Comparison of ENCODE assay signal across 8 mouse cellular contexts in the genomic region with DNA sequence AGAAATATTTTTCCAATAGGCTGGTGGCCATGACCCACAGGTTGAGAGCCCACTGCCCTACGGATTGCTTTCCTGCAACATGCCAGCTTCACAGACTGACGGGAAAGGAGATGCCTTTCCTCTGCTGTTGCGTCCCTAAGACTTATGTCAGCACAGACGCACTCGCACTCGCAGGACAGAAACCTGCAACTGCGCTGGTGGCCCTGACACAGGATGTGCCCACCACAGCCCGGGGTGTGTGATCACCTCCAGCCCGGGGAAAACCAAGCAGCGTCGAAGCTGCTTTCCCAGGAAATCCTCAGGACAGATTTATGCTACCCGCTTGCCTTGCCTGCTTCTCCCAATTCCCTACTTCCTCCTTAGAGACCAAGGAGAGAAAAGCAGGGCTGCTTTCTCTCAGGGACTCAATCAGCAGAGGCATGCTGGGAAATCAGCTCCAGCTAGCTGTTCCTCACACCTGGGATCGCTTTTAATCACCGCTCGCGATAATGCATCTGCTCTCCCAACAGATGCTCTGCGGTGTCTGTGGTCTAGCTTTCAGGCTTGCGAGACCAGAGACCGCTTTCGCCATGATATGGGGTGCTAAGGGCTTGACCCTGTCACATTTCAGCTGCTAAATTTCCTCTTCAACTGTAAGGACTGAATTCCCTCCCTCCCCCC. TPM values are rescaled to one million over a fixed set of nuclear protein-coding genes. Genes with fewer than 3 reads are reported as not detected.
A peak's percentile ranks its signal among the peaks of the same experiment; 100 is the strongest.
DNase-seq lines count a peak whose midpoint lies in the region; ATAC-seq and TF ChIP-seq lines count a peak whose summit lies in the region.

No protein-coding gene starts in this region.

- no peaks in the 10 kb centered on the region for H3K27me3 ChIP-seq in lung, postnatal 0 days (replicated peaks; ENCODE audit: insufficient read depth, low read length)
- H3K27me3 ChIP-seq in intestine, postnatal 0 days (replicated peaks; ENCODE audit: control insufficient read depth, insufficient read depth, low read length): no peaks in the 10 kb centered on the region
- H3K27me3 ChIP-seq in neural tube, embryonic 13.5 days: no peaks in the 10 kb centered on the region

- no peaks in the 10 kb centered on the region for H3K9me3 ChIP-seq in lung, postnatal 0 days (ENCODE audit: low read length)
- no peaks in the 10 kb centered on the region for H3K9me3 ChIP-seq in intestine, postnatal 0 days (ENCODE audit: control insufficient read depth)
- 0 out of 2 replicates have a peak, but pooled peaks cover 5% of the 10 kb centered on the region for H3K9me3 ChIP-seq in neural tube, embryonic 13.5 days

- no peaks in the 10 kb centered on the region for H3K4me1 ChIP-seq in lung, postnatal 0 days (ENCODE audit: insufficient read depth, low read depth, low read length)
- no peaks in the 10 kb centered on the region for H3K4me1 ChIP-seq in intestine, postnatal 0 days (replicated peaks; ENCODE audit: control insufficient read depth, insufficient read depth, low read length)
- peaks cover 26% of the 10 kb centered on the region for H3K4me1 ChIP-seq in neural tube, embryonic 13.5 days (replicated peaks)

- no peak for DNase-seq in cerebellum, postnatal 4 days (ENCODE audit: low spot score in 2 of 2)
- peak; percentile 31 for DNase-seq in lung, postnatal 0 days (ENCODE audit: low spot score)
- DNase-seq in lung, postnatal 14 days: no peak
- no peak for DNase-seq in gastrocnemius, postnatal 4 days (ENCODE audit: low spot score in 2 of 2)
- DNase-seq in cerebellum, adult 11-12 months: no peak

- WGBS in lung, postnatal 0 days: 12% methylated on average over 20 of the region's 20 CpGs
- WGBS in intestine, postnatal 0 days: 26% methylated on average over 20 of the region's 20 CpGs
- 24% methylated on average over 20 of the region's 20 CpGs for WGBS in neural tube, embryonic 13.5 days

- H3K27ac ChIP-seq in lung, postnatal 0 days (ENCODE audit: low read length): no peak overlapping the region
- H3K27ac ChIP-seq in intestine, postnatal 0 days (ENCODE audit: low read depth, low read length): no peak overlapping the region
- peak overlapping the region; percentile 85 for H3K27ac ChIP-seq in neural tube, embryonic 13.5 days (replicated peaks)

- ATAC-seq in cerebellum, adult (ENCODE audit: insufficient number of reproducible peaks, low FRiP score, low TSS enrichment): 0 out of 2 replicates have a peak, but pooled peaks have one; percentile 20
- no peak for ATAC-seq in lung, postnatal 0 days
- no peak for ATAC-seq in intestine, postnatal 0 days
- ATAC-seq in neural tube, embryonic 13.5 days (ENCODE audit: low read depth): peak; percentile 70

- H3K4me2 ChIP-seq in lung, postnatal 0 days (replicated peaks; ENCODE audit: low read depth, low read length): peak overlapping the region; percentile 53
- peak overlapping the region; percentile 42 for H3K4me2 ChIP-seq in intestine, postnatal 0 days (replicated peaks; ENCODE audit: low read depth)
- H3K4me2 ChIP-seq in neural tube, embryonic 13.5 days: peak overlapping the region; percentile 54

- no peak for TF ChIP-seq CTCF in lung, postnatal 0 days (IDR thresholded peaks at IDR 0.05)
- TF ChIP-seq CTCF in intestine, postnatal 0 days (IDR thresholded peaks at IDR 0.05; ENCODE audit: low read depth): no peak

- H3K9ac ChIP-seq in lung, postnatal 0 days (replicated peaks; ENCODE audit: low read depth): 0 out of 2 replicates have a peak overlapping the region, but pooled peaks have one; percentile 19
- no peak overlapping the region for H3K9ac ChIP-seq in intestine, postnatal 0 days (ENCODE audit: low read depth, low read length)
- peak overlapping the region; percentile 65 for H3K9ac ChIP-seq in neural tube, embryonic 13.5 days

- peak overlapping the region; percentile 12; the same call in 1 of the 2 replicates for H3K4me3 ChIP-seq in lung, postnatal 0 days (ENCODE audit: low read depth, low read length)
- peak overlapping the region; percentile 13 for H3K4me3 ChIP-seq in intestine, postnatal 0 days (ENCODE audit: low read depth, low read length)
- H3K4me3 ChIP-seq in neural tube, embryonic 13.5 days: peak overlapping the region; percentile 29

- no peak for TF ChIP-seq EP300 in lung, postnatal 0 days (IDR thresholded peaks at IDR 0.05)

- no peaks in the 10 kb centered on the region for H3K36me3 ChIP-seq in lung, postnatal 0 days (ENCODE audit: insufficient read depth, low read length)
- no peaks in the 10 kb centered on the region for H3K36me3 ChIP-seq in intestine, postnatal 0 days (ENCODE audit: control insufficient read depth, insufficient read depth)
- H3K36me3 ChIP-seq in neural tube, embryonic 13.5 days: no peaks in the 10 kb centered on the region

RNA-seq across cellular contexts. Expression of a gene that starts 34.1 kb away (rescaled TPM):
- 19.5 and 23.0 TPM in 2 replicates for polyA plus RNA-seq in lung, postnatal 0 days (2015; fragmentation: Nextera tagmentation; extraction: Ambion mirVana)
- 62.7 and 74.2 TPM in 2 replicates for polyA plus RNA-seq in intestine, postnatal 0 days (2015; fragmentation: Nextera tagmentation; extraction: Ambion mirVana)
- 7.7 and 11.4 TPM in 2 replicates for polyA plus RNA-seq in neural tube, embryonic 13.5 days (2015; fragmentation: Nextera tagmentation; extraction: Ambion mirVana)
- total RNA-seq in gastrocnemius, postnatal 4 days (2021): 10 to 100 TPM; 11.4 to 12.3 TPM

RNA-seq across cellular contexts. Expression of a gene that starts 39.7 kb away (rescaled TPM):
- 6.5 TPM in 2 replicates for polyA plus RNA-seq in lung, postnatal 0 days (2015; fragmentation: Nextera tagmentation; extraction: Ambion mirVana)
- polyA plus RNA-seq in intestine, postnatal 0 days (2015; fragmentation: Nextera tagmentation; extraction: Ambion mirVana): 10.3 TPM in 2 replicates
- 7.9 and 11.7 TPM in 2 replicates for polyA plus RNA-seq in neural tube, embryonic 13.5 days (2015; fragmentation: Nextera tagmentation; extraction: Ambion mirVana)
- total RNA-seq in gastrocnemius, postnatal 4 days (2021): 10 to 100 TPM; 10.8 to 11.0 TPM

Comparison
In these comparisons a context has a peak if more than half of its experiments do, and no peak if none do; other contexts are left out.
1. ATAC-seq: peak in cerebellum, adult (single experiment) and neural tube, embryonic 13.5 days (single experiment); none in lung, postnatal 0 days (single experiment) and intestine, postnatal 0 days (single experiment).
2. Peak in every context shown above with its lines, with median percentiles within 50 percentile points of each other: H3K4me2 ChIP-seq and H3K4me3 ChIP-seq.